Mouse (Mus musculus) hindbrain, embryonic 14.5 days (tissue): ENCODE data around the gene Hist1h3a. TPM values are rescaled to one million over a fixed set of nuclear protein-coding genes. Genes with fewer than 3 reads are reported as not detected.

Experiments used
- ATAC-seq: fragments of 200-750 bp; cut with Nextera tagmentation; 2 replicates; pipeline ENCODE4 v1.8.0; 2017; ENCODE audit warnings: moderate number of reproducible peaks, mild to moderate bottlenecking, moderate TSS enrichment, moderate library complexity; ENCODE audit not compliant: low FRiP score
- DNase-seq: peaks from one replicate; pipeline ENCODE4 v3.0.0-alpha.2; 2015; ENCODE audit warnings: low spot score
- H3K27ac ChIP-seq: fragments of 300-500 bp; sonication (generic); 2 replicates; pipeline ENCODE4 v1.5.1; 2014; ENCODE audit warnings: mild to moderate bottlenecking, moderate library complexity
- H3K27me3 ChIP-seq: fragments of 300-500 bp; sonication (generic); 2 replicates; pipeline ENCODE4 v1.6.1; 2014; ENCODE audit warnings: mild to moderate bottlenecking, low read length, mixed read lengths; ENCODE audit not compliant: control insufficient read depth, insufficient read depth
- H3K36me3 ChIP-seq: fragments of 300-500 bp; sonication (generic); replicated peaks from 2 replicates; pipeline ENCODE4 v1.6.1; 2014; ENCODE audit not compliant: control insufficient read depth, insufficient read depth
- H3K4me1 ChIP-seq: fragments of 300-500 bp; sonication (generic); replicated peaks from 2 replicates; pipeline ENCODE4 v1.6.1; 2014; ENCODE audit warnings: antibody characterized with exemption, low read length, mixed read lengths; ENCODE audit not compliant: control insufficient read depth, insufficient read depth
- H3K4me2 ChIP-seq: fragments of 300-500 bp; sonication (generic); replicated peaks from 2 replicates; pipeline ENCODE4 v1.6.1; 2014; ENCODE audit warnings: mild to moderate bottlenecking, moderate library complexity
- H3K4me3 ChIP-seq: fragments of 300-500 bp; sonication (generic); replicated peaks from 2 replicates; pipeline ENCODE4 v1.5.1; 2014; ENCODE audit warnings: mild to moderate bottlenecking, low read length
- H3K9ac ChIP-seq: fragments of 300-500 bp; sonication (generic); 2 replicates; pipeline ENCODE4 v1.6.1; 2014
- H3K9me3 ChIP-seq: fragments of 300-500 bp; sonication (generic); 2 replicates; pipeline ENCODE4 v1.6.1; 2016; ENCODE audit warnings: low read length; ENCODE audit not compliant: control insufficient read depth
- WGBS: fragments of 180-500 bp; shearing (Covaris S2); extraction: QIAGEN DNeasy Blood & Tissue Kit; methylation state at CpG from one replicate; pipeline ENCODE4 v1.1.7; 2014; 5-methylcytosine and 5-hydroxymethylcytosine counted together
- polyA plus RNA-seq: library from polyadenylated mRNA; unstranded; fragments of >200 nt; fragmentation: Nextera tagmentation; extraction: Ambion mirVana; gene quantifications from 2 replicates; pipeline ENCODE4 v1.2.1, GENCODE M21; 2014

Gene Hist1h3a
- polyA plus RNA-seq, 1 experiment from 2014 or later: 2.1 TPM

DNA sequence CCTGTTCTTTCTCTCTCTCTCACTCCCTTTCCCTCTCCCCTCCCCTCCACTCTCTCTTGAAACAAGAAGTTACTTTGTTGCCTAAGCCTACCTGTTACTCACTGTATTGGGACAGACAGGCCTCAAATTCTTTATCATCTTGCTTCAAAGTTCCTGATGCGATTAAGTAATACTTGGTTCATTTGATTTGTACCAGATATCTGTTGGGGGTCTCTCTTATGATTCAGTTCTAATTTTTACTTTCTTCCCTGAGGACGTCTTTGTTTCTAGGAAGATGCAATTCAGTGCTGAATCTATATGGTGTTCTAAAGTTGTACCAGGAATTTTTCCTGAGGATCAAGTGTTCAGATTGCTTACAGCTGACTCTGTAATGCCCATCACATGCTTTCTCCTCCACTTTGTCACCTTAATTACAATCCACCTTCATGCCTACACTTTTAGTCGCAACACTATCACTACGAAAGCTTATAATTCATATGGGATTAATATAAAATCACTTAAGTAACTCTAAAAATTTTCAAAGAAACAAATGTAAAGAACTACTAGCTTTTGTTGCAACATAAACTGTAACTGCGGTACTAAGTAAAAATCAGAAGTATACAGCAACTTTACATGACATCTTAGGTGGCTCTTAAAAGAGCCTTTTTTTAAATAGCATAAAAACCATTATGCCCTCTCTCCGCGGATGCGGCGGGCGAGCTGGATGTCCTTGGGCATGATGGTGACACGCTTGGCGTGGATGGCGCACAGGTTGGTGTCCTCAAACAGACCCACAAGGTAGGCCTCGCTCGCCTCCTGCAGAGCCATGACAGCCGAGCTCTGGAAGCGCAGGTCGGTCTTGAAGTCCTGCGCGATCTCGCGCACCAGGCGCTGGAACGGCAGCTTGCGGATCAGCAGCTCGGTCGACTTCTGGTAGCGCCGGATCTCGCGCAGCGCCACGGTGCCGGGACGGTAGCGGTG, 17.5 kb downstream of the Hist1h3a start:
- ATAC-seq: no peak
- Histone ChIP-seq H3K27ac (no peak overlapping the region), H3K4me2 (peak overlapping the region; percentile 84)

DNA sequence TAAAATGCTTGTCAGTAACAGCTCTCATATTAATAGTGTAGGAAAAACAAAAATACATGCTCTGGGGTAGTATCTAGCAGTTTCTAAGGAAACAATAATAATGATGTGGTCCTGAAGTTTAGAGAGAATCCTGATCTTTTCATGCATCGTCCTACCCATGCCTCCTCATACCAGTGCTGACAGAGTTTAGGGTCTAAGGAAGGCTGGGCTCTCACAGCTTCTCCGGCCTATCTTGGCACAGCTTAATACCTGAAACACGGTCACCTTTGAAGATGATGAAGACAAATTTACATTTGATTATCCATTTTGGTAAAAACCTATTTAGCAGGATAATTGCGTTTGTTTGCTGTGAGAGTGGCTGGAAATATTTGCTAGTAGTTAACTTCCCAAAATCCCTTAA, 18.2 kb downstream of the Hist1h3a start:
- no peak for DNase-seq
- Histone ChIP-seq H3K27ac (no peak overlapping the region), H3K4me1 (peaks cover 17% of the 10 kb centered on the region), H3K4me2 (peak overlapping the region; percentile 84; the same call in 1 of the 2 replicates), H3K4me3 (no peak overlapping the region), H3K9ac (no peak overlapping the region), H3K9me3 (no peaks in the 10 kb centered on the region), H3K36me3 (no peaks in the 10 kb centered on the region), H3K27me3 (no peaks in the 10 kb centered on the region)
- ATAC-seq: no peak
- 55% methylated on average over 4 of the region's 4 CpGs for WGBS

More for the DNA sequence above, 17.5 kb downstream of the Hist1h3a start:
- H3K4me3 ChIP-seq: peak overlapping the region; percentile 29
- WGBS: 1% methylated on average over 17 of the region's 36 CpGs
- H3K9me3 ChIP-seq: no peaks in the 10 kb centered on the region
- DNase-seq: no peak
- H3K36me3 ChIP-seq: no peaks in the 10 kb centered on the region
- no peak overlapping the region for H3K9ac ChIP-seq
- H3K27me3 ChIP-seq: no peaks in the 10 kb centered on the region
- H3K4me1 ChIP-seq: peaks cover 17% of the 10 kb centered on the region

DNA sequence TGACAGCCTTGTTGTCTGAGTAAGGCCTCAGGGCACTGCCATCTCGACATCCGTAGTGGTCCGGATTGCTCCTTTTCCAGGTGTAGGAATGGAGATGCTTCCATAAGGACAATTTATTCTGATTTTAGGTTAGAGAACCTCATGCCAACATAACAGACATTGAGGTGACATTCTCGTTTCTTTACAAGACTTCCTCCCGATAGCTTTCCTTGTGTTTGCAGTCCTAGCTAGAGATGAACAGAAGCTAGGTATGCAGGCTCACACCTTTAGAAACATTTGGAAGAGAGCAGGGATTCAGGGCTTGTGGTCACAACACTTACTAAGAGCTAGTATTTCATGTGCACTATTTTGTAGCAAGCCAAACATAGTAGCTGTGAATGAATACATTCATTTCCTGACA, 19.0 kb downstream of the Hist1h3a start:
- ATAC-seq (no peak), DNase-seq (no peak)
- Histone ChIP-seq H3K4me1 (peaks cover 18% of the 10 kb centered on the region), H3K27ac (no peak overlapping the region), H3K4me2 (no peak overlapping the region), H3K9me3 (no peaks in the 10 kb centered on the region), H3K9ac (no peak overlapping the region), H3K36me3 (no peaks in the 10 kb centered on the region), H3K27me3 (no peaks in the 10 kb centered on the region), H3K4me3 (no peak overlapping the region)
- 85% methylated on average over 5 of the region's 5 CpGs for WGBS

DNA sequence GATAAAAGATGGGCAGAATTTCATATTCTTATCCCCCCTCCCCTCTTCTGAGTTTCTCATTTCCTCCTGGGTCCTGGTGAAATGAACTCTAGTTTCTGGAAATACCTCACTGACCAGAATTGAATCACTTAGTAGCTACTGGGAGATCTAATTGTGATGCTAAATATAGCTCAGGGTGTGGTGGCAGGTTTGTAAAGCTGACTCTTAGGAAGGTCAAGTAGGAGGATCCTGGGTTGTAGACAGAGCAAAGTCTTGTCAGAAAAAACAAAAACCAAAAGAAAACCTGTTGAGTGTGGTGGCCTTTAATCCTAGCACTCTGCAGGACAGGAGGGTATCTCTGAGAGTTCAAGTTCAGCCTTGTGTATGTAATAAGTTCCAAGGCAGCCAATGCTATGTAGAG, 20.2 kb downstream of the Hist1h3a start:
- Histone ChIP-seq H3K36me3 (no peaks in the 10 kb centered on the region), H3K4me2 (no peak overlapping the region), H3K4me1 (peaks cover 17% of the 10 kb centered on the region), H3K4me3 (no peak overlapping the region), H3K9ac (no peak overlapping the region), H3K9me3 (no peaks in the 10 kb centered on the region), H3K27me3 (no peaks in the 10 kb centered on the region), H3K27ac (no peak overlapping the region)
- DNase-seq (no peak), ATAC-seq (no peak)

DNA sequence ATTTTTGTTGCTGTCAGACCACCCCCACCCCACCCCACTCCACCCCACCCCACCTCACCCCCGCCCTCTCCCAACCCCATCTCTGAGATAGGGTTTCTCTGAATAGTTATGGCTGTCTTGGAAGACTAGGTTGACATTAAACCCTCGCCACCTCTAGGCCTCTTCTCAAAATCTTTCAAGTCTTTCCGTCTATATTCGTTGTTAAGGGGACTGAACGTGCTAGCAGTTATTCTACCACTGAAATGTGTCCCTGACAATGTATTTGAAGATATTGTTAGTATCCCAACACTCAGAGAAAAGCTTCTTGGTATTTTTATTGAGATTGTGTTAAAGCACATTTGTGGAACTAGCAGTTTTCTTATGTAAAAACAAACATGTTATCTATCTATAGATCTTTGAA, 21.3 kb downstream of the Hist1h3a start:
- no peaks in the 10 kb centered on the region for H3K27me3 ChIP-seq
- no peak overlapping the region for H3K27ac ChIP-seq
- peaks cover 16% of the 10 kb centered on the region for H3K4me1 ChIP-seq
- ATAC-seq (no peak), DNase-seq (no peak)
- H3K4me2 ChIP-seq: peak overlapping the region; percentile 97; the same call in 1 of the 2 replicates
- WGBS: 78% methylated on average over 5 of the region's 5 CpGs
- no peak overlapping the region for H3K4me3 ChIP-seq
- no peak overlapping the region for H3K9ac ChIP-seq
- no peaks in the 10 kb centered on the region for H3K9me3 ChIP-seq
- no peaks in the 10 kb centered on the region for H3K36me3 ChIP-seq

DNA sequence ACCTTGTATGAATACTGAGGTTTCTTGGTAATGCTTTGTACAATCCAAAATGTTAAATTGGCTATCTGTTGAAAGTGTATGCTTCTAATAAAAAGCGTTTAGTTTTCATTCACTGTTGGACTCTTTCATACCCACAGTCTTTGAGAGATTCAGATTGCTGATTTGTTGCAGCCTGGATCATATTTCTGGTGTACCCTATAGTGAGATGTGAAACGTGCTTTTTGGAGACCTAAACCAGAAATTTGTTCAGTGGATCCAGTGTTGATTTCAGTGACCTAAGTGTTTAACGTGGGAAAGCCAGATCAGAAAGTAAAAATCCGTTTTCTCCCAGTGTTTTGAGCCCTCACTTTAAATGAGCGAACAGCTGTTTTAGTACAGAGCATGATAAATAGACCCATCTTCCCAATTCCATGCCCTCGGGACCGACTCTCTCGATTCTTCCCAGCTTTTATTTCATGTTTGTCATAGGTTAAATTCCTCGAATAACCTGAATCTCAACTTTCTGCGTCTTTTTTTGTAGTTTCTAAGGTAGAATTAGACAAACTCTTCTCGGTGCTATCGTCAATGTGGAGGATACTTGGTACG, 21.8 kb downstream of the Hist1h3a start:
- Histone ChIP-seq H3K27ac (peak overlapping the region; percentile 75), H3K27me3 (no peaks in the 10 kb centered on the region), H3K36me3 (no peaks in the 10 kb centered on the region), H3K9me3 (no peaks in the 10 kb centered on the region), H3K4me1 (peaks cover 12% of the 10 kb centered on the region; the same call in 1 of the 2 replicates), H3K4me2 (peak overlapping the region; percentile 97), H3K4me3 (peak overlapping the region; percentile 48), H3K9ac (peak overlapping the region; percentile 63)
- no peak for DNase-seq
- 38% methylated on average over 13 of the region's 13 CpGs for WGBS
- ATAC-seq: no peak

DNA sequence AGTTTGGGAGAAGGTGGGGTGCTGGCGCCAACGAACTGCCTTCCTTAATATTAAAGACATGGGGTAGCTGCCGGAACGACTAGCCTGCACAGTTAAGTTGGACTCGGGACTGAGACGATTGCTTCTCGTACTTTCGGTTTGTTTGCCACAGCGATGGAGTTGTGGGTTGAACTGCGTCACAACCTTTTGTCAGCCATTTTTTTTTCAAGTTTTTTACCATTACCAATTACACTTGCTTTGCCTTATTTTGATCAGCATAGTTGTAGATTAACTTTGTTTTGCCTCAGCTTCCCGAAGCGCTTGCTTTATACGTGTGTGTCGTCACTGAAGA, 22.3 kb downstream of the Hist1h3a start:
- peak overlapping the region; percentile 97 for H3K4me2 ChIP-seq
- ATAC-seq (peak; percentile 42), DNase-seq (peak; percentile 64)
- 1% methylated on average over 14 of the region's 14 CpGs for WGBS
- H3K4me3 ChIP-seq: peak overlapping the region; percentile 48
- peaks cover 12% of the 10 kb centered on the region; the same call in 1 of the 2 replicates for H3K4me1 ChIP-seq
- H3K9ac ChIP-seq: peak overlapping the region; percentile 63
- H3K27me3 ChIP-seq: no peaks in the 10 kb centered on the region
- H3K9me3 ChIP-seq: no peaks in the 10 kb centered on the region
- no peaks in the 10 kb centered on the region for H3K36me3 ChIP-seq
- peak overlapping the region; percentile 75 for H3K27ac ChIP-seq

DNA sequence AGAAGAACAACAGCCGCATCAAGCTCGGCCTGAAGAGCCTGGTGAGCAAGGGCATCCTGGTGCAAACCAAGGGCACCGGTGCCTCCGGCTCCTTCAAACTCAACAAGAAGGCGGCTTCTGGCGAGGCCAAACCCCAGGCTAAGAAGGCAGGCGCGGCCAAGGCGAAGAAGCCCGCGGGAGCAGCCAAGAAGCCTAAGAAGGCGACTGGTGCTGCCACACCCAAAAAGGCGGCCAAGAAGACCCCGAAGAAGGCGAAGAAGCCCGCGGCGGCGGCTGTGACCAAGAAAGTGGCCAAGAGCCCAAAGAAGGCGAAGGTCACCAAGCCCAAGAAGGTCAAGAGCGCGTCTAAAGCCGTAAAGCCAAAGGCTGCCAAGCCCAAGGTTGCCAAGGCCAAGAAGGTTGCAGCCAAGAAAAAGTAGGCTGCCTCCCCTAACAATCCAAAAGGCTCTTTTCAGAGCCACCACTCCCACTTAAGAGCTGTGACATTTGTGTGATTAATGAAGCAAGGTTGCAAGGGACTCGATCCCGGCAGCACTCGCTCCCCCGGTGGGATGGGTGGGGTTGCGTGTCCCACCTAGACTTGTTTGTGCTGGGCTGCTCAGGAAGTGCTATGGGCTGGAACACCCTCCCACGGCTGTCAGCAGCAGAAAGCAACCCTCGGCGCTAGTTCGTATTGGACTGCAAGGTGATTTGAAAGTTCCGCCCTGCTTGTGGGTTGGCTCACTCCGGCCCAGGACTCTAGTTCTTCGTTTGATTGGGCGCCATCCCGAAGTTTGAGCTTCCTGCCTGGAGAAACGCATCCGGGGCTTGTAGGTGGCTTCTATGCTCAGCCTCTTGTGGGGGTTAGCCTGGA, 22.9 kb downstream of the Hist1h3a start:
- H3K9ac ChIP-seq: peak overlapping the region; percentile 63
- H3K4me2 ChIP-seq: peak overlapping the region; percentile 97
- peaks cover 12% of the 10 kb centered on the region; the same call in 1 of the 2 replicates for H3K4me1 ChIP-seq
- DNase-seq (peak; percentile 86), ATAC-seq (peak; percentile 92)
- H3K27me3 ChIP-seq: no peaks in the 10 kb centered on the region
- H3K9me3 ChIP-seq: no peaks in the 10 kb centered on the region
- under 1% methylated on average over 39 of the region's 39 CpGs for WGBS
- H3K4me3 ChIP-seq: peak overlapping the region; percentile 48
- no peaks in the 10 kb centered on the region for H3K36me3 ChIP-seq
- peak overlapping the region; percentile 80 for H3K27ac ChIP-seq

DNA sequence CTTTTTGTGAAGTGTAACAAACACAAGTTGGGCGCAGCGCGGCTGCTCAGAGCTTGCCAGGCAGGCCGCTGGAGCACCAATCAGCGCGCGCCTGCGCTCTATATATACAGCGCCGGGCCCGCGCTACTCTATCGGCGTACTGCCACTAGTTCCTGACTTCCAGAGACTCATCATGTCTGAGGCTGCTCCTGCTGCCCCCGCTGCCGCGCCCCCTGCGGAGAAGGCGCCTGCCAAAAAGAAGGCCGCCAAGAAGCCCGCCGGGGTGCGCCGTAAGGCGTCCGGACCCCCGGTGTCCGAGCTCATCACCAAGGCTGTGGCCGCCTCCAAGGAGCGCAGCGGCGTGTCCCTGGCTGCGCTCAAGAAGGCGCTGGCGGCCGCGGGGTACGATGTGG, 23.5 kb downstream of the Hist1h3a start, which contains the start of gene Hist1h1c:
Gene Hist1h1c (plus strand): TSS at position 132 of the 392 bp plus-strand sequence.
- Histone ChIP-seq H3K9ac (peak within 1 kb of the TSS; percentile 63), H3K4me3 (peak within 1 kb of the TSS; percentile 48), H3K27ac (peak within 1 kb of the TSS; percentile 80), H3K9me3 (no peaks in the 10 kb centered on the region), H3K27me3 (no peaks in the 10 kb centered on the region), H3K4me2 (peak within 1 kb of the TSS; percentile 97), H3K36me3 (no peaks in the 10 kb centered on the region), H3K4me1 (peaks cover 12% of the 10 kb centered on the region; the same call in 1 of the 2 replicates)
- peak; percentile 88 for DNase-seq
- under 1% methylated on average over 28 of the region's 38 CpGs for WGBS
- peak; percentile 93 for ATAC-seq
